Mouse (Mus musculus) adrenal gland, postnatal 10 days (tissue): ENCODE results near the gene Zbtb44. TPM values are rescaled to one million over a fixed set of nuclear protein-coding genes. Genes with fewer than 3 reads are reported as not detected.
A peak's percentile ranks its signal among the peaks of the same experiment; 100 is the strongest.
"Not testable (repeated sequence)": the region's sequence is repeated elsewhere in the genome, so short reads cannot be mapped to it uniquely, and the experiment has no call there.

Experiments used
- DNase-seq: peaks from one replicate; pipeline ENCODE4 v3.0.0; 2021; ENCODE audit warnings: mixed read lengths
- long read RNA-seq, 2 experiments: library from polyadenylated mRNA; stranded (forward); transcript quantifications; one replicate each; pipeline ENCODE4 v2.0.0; 2021
- total RNA-seq, 2 experiments: library from RNA; stranded (reverse); gene quantifications; 2 replicates each; pipeline ENCODE4 v1.2.3; 2021

The Zbtb44 gene
- total RNA-seq: 10 to 100 TPM; 44.3 to 47.3 TPM
- long read RNA-seq, experiment 1, full-length matches to known transcripts: 10 of 17 reads
- long read RNA-seq, experiment 1, partial matches to known transcripts: 1 of 17 reads
- long read RNA-seq, experiment 1, other reads (novel, unspliced or antisense): 6 of 17 reads
- long read RNA-seq, experiment 2, full-length matches to known transcripts: 4 of 7 reads
- long read RNA-seq, experiment 2, partial matches to known transcripts: 0 of 7 reads
- long read RNA-seq, experiment 2, other reads (novel, unspliced or antisense): 3 of 7 reads

- no peak for DNase-seq
These were observed at the start of gene Zbtb44 for GRCm38 (mm10) chr9:31030532-31031413. TSS of gene Zbtb44 (plus strand) at chr9:31030644.

- DNase-seq: no peak
These were observed 44.7 kb upstream of the Zbtb44 start for GRCm38 (mm10) chr9:30985782-30986181.

GRCm38 (mm10) chr9:30993106-30993505 is 37.3 kb upstream of the Zbtb44 start:
- no peak for DNase-seq

- DNase-seq: no peak
These were observed 33.6 kb upstream of the Zbtb44 start for GRCm38 (mm10) chr9:30996590-30997562.

- DNase-seq: no peak
These were observed 29.8 kb upstream of the Zbtb44 start for GRCm38 (mm10) chr9:31000641-31001040.

- no peak for DNase-seq
These were observed 27.9 kb upstream of the Zbtb44 start for GRCm38 (mm10) chr9:31002528-31002927.

GRCm38 (mm10) chr9:31009334-31009733 is 21.1 kb upstream of the Zbtb44 start:
- no peak for DNase-seq

GRCm38 (mm10) chr9:31010040-31010439 is 20.4 kb upstream of the Zbtb44 start:
- no peak for DNase-seq

GRCm38 (mm10) chr9:31010749-31011148 is 19.7 kb upstream of the Zbtb44 start:
- no peak for DNase-seq

GRCm38 (mm10) chr9:31011533-31011932 is 18.9 kb upstream of the Zbtb44 start:
- peak; percentile 7 for DNase-seq

GRCm38 (mm10) chr9:31012674-31013073 is 17.8 kb upstream of the Zbtb44 start:
- DNase-seq: no peak

GRCm38 (mm10) chr9:31013415-31013814 is 17.0 kb upstream of the Zbtb44 start:
- DNase-seq: no peak

- no peak for DNase-seq
These were observed 12.8 kb upstream of the Zbtb44 start for GRCm38 (mm10) chr9:31017616-31018015.

- DNase-seq: no peak
These were observed 12.3 kb upstream of the Zbtb44 start for GRCm38 (mm10) chr9:31018158-31018557.

- DNase-seq: no peak
These were observed 11.7 kb upstream of the Zbtb44 start for GRCm38 (mm10) chr9:31018705-31019104.

- DNase-seq: no peak
These were observed 2.2 kb upstream of the Zbtb44 start for GRCm38 (mm10) chr9:31028251-31028650.

- DNase-seq: peak; percentile 99
These were observed 513 bp upstream of the Zbtb44 start for GRCm38 (mm10) chr9:31029751-31030511.

GRCm38 (mm10) chr9:31031414-31031843 is 985 bp downstream of the Zbtb44 start:
- DNase-seq: no peak

GRCm38 (mm10) chr9:31032546-31032945 is 2.1 kb downstream of the Zbtb44 start:
- no peak for DNase-seq

- no peak for DNase-seq
These were observed 19.8 kb downstream of the Zbtb44 start for GRCm38 (mm10) chr9:31050208-31050607.

- DNase-seq: not testable (repeated sequence)
These were observed 21.1 kb downstream of the Zbtb44 start for GRCm38 (mm10) chr9:31051509-31051908.
